Mouse (Mus musculus) c-Kit-positive CD71-positive TER-119-negative erythroid progenitor cells, embryonic 14.5 days (primary cell): ENCODE results near the gene Copg1.

ENCODE experiments used
- DNase-seq: peaks from one replicate; pipeline ENCODE4 v3.0.0-alpha.2; 2013; ENCODE audit warnings: low read depth

The Copg1 gene

DNA sequence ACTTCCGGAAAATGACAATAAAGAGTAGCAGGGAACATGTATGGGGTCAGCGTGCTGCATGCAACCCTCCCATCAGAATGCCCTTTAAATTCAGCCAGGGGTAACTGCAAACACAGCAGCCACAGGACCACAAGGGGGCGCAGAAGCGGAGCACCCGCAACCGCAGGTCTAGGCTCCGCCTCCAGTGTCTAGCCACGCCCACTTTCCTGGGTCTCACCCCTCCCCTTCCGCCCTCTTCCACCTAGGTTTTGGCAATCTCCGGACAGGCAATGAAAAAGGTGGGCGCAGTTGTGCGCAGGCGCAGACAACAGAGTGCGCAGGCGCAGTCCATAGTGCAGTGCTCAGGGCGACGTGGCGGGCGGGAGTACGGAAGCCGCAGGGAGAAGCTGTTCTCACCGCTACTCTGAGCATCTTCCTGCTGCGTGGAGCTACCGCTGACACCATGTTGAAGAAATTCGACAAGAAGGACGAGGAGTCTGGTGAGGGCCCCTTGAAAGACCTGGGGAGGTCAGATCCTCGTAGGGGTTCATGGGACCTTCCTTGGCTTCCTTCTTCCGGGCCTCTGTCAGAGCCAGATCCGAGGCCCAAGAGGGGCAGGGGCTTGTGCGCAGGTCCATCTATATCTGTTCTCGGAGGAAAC, at the start of gene Copg1:
Gene Copg1 (plus strand): TSS at position 221 of the 640 bp plus-strand sequence.
- DNase-seq, result peak; percentile 98

- peak; percentile 97 for DNase-seq
These were observed 48.9 kb upstream of the Copg1 start, which contains the start of gene Isy1 for GRCm38 (mm10) chr6:87838551-87839197. Gene Isy1, minus strand, starts transcription at chr6:87838798.

DNA sequence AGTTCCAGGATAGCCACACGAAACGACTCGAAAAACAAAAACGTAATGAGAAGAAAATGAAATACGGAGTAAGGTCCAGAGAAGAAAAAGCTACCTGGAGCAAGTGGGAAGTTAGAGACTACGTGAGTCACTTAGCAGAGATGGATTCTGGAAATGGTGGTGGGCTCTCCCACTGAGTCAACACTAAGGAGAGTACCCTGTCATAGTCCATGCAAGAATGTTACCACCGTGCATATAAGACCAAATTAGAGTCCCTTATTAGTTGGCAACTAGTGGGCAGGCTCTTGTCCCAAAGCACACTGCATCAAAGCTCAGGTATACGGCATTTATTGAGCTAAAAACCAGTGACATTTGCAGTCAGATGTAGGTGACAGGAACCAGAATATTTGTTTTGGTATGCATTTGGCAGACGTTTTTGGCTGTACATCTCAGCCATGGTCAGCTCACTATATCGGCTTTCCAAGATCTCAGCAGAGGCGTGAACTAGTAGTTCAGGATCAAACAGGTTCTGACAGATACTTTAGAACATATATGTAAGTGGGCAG, 47.7 kb upstream of the Copg1 start:
- no peak for DNase-seq

- DNase-seq, result no peak
These were observed 46.0 kb upstream of the Copg1 start for GRCm38 (mm10) chr6:87841635-87842034.

- no peak for DNase-seq
These were observed 45.4 kb upstream of the Copg1 start for GRCm38 (mm10) chr6:87842254-87842653.

GRCm38 (mm10) chr6:87845031-87845695, 42.5 kb upstream of the Copg1 start:
- DNase-seq, result no peak

DNA sequence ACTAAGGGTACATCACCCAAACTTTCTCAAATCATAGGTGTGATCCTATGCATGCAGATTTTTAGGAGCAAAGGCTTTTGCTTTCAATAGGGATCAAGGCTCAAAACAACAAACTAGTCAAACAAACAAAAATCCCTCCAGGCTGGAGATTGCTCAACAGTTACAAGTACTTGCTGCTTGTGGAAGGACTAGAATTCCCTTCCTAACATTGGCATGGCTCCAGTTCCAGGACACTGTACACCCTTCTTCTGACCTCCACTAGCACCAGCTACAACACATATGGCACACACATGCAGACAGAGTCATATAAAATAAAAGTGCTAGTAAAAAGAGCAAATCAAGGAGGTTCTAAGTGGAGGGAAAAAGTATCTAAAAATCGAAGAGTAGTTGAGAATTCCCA, 40.8 kb upstream of the Copg1 start:
- DNase-seq, result no peak

DNA sequence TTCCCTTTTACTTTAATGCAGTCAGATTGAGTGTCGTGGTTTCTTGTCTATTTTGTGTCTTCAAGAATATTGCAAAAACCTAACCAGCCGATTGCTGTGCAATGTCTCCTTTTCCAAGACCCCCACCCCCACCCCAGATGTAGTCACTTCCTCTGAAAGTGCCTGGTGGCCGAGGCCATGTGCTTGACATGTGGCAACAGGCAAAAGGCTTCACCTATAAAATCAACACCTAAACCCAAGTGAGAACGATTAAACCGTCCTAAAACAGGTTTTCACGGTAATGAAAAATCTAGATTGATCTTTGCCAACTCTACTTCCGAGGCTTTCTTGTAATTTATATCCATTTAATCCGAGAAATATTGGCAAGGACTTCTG, 37.8 kb upstream of the Copg1 start:
- DNase-seq, result no peak

- no peak for DNase-seq
These were observed 37.3 kb upstream of the Copg1 start for GRCm38 (mm10) chr6:87850155-87850899.

GRCm38 (mm10) chr6:87850900-87851614, 36.6 kb upstream of the Copg1 start, which contains the start of gene Cnbp:
Gene Cnbp, minus strand, starts transcription at chr6:87851106.
- DNase-seq, result peak; percentile 93

DNA sequence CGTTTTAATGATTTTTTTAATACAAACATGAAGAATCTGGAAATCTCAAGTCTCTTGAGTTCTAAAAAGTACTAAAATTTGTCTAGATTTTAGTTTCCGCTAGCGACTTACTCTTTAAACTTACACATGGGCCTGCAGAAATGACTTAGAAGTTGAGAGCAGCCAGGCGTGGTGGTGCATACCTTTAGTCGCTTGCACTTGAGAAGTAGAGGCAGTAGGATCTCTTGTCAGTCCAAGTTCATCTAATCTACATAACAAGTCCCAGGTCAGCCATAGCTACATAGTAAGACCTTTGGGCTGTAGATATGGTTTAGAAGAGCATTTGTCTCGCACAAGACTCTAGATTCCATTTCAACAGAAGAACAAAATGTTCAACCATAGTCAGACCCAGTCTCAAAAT, 35.7 kb upstream of the Copg1 start:
- no peak for DNase-seq

GRCm38 (mm10) chr6:87853446-87853845, 34.2 kb upstream of the Copg1 start:
- no peak for DNase-seq

- DNase-seq, result no peak
These were observed 30.5 kb upstream of the Copg1 start for GRCm38 (mm10) chr6:87857071-87857470.

DNA sequence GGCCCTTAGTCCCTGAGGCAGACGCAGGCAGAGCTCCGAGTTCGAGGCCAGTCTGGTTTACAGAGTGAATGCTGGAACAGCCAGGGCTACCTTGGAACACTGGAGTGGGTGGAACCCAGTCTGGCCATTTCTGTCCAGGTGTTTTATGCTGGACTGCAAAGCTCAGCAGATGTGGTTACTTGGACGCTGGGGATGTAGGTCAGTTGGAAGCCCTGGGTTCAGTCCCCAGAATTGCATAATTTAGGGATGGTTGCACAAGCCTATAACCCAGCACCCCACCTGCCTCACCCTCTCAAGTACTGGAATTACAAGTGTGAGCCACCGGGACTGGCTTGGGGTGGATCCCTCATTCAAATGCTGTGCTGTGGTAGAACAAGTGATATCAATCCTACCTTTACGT, 21.4 kb upstream of the Copg1 start:
- no peak for DNase-seq

GRCm38 (mm10) chr6:87867256-87867655, 20.4 kb upstream of the Copg1 start:
- peak; percentile 60 for DNase-seq

- DNase-seq, result no peak
These were observed 18.6 kb upstream of the Copg1 start for GRCm38 (mm10) chr6:87868871-87869506.

DNA sequence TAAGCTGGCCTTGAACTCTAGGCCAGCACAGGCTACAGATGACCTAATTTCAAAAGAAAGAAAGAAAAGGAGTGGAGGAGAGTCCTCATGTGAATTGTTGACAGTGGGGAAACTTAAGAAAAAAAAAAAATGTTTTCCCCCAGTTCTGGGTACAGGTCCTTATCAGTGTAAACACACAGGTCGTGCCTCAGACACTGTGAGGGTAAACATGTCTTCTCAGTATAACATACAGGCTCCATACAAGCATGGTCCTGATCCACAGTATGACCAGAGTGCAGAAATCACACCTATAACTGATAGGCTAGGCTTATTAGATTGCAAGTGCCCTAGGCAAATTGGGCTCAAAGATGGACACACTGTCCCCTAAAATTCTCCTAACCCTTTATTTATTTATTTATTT, 17.2 kb upstream of the Copg1 start:
- DNase-seq, result no peak

DNA sequence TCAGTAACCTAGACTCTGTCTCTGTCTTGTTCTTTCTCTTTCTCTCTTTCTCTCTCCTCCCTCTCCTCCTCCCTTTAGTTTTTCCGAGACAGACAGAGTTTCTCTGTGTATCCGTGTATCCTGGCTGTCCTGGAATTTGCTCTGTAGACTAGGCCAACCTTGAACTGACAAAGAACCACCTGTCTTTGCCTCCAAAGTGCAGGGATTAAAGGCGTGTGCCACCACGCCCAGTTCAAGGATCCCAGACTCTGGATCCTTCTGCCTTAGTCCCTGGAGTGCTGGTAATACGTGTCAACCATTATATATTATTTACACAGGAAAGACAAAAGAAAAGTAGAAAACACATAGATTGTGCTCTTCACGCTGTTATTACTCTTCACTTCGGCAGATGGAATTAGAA, 16.4 kb upstream of the Copg1 start:
- DNase-seq, result no peak

- no peak for DNase-seq
These were observed 14.5 kb upstream of the Copg1 start for GRCm38 (mm10) chr6:87873104-87873503.

GRCm38 (mm10) chr6:87873963-87874362, 13.7 kb upstream of the Copg1 start:
- no peak for DNase-seq

GRCm38 (mm10) chr6:87875083-87875482, 12.5 kb upstream of the Copg1 start:
- DNase-seq, result no peak
